Mouse (Mus musculus): ENCODE measurements around the gene Osm.

DNA sequence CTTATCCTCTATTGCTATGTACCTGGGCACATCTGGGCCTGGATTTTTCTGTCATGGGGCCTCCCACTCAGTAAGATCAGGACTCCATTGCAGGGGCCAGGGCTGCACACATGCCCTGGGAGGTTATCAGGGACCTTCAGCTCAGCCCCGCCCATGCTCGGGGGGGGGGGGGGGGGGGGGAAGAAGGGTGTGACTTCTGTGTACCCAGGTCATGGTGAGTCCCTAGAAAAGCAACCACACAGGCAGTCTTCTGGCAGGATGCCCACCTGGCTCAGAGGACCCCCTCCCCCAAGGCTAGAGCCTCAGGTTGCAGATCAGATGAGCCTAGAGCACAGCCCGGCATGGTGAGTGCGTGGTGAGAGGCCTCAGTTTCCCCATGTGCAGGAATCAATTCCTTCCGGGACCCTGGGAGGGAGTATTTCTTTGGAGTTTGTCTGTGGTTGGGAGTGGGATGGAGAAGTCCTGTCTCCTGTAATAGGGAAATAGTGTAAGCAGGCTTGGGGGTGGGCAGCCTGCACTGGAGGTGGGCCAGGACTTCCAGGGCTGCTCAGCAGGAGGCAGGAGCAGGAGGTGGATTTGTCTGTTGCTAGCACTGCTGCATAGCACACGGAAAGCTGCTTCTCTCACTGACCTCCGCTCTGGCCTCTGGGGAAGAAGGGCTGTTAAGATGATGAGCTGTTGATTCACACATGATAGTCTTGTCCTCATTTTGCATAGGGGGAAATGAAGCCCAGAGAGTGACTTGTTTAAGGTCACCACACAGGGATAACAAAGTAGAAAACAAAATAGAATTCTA lies 12.6 kb upstream of the Osm start:
- peak; percentile 34; the same call in 1 of the 2 replicates for TF ChIP-seq CTCF (IDR thresholded peaks at IDR 0.05; ENCODE audit: low read depth)
- TF ChIP-seq EP300 (IDR thresholded peaks at IDR 0.05; ENCODE audit: low read depth) = peak; percentile 68

Data from liver, embryonic 14.5 days (tissue).